Mouse (Mus musculus): ENCODE measurements at regions not wholly inside any gene's neighbourhood (a gene's known extent, or its start where the extent isn't known, plus 50 kb on each side); places are given as distances from the start of the nearest gene placed in this dataset.

DNA sequence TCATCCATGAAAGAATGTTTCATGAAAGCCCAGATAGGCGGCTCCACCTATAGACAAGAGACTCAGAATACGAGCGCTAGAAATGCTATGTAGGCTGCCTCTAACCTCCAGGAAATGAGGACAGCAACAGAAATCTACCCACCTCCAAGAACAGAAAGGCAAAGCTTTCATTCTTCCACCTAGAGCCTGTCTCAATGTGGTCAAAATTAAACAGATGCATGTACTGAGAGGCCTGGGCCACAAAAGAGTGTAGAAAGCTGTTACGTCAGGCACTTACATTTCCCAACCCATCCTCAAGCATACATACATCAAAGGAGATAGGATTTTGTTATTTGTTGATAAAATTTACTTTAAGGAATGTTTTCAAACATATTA is 225.1 kb upstream of the Prkd1 start:
- no peak for TF ChIP-seq POLR2A (IDR thresholded peaks at IDR 0.05; ENCODE audit: insufficient read depth, low read length)
- TF ChIP-seq CTCF (IDR thresholded peaks at IDR 0.05; ENCODE audit: low read depth, low read length), result no peak
- TF ChIP-seq EP300 (IDR thresholded peaks at IDR 0.05; ENCODE audit: insufficient read depth, low read depth, low read length), result no peak
